Mouse (Mus musculus) lung, postnatal 0 days (tissue): Measurements from ENCODE around the gene Pip5k1b.

Experiments used
- CTCF ChIP-seq: IDR thresholded peaks from 2 replicates; pipeline ENCODE4 v1.5.1; 2016; ENCODE audit warnings: antibody characterized with exemption, mild to moderate bottlenecking
- EP300 ChIP-seq: IDR thresholded peaks from 2 replicates; pipeline ENCODE4 v1.6.1; 2016; ENCODE audit warnings: antibody characterized with exemption, mild to moderate bottlenecking, control low read depth

DNA sequence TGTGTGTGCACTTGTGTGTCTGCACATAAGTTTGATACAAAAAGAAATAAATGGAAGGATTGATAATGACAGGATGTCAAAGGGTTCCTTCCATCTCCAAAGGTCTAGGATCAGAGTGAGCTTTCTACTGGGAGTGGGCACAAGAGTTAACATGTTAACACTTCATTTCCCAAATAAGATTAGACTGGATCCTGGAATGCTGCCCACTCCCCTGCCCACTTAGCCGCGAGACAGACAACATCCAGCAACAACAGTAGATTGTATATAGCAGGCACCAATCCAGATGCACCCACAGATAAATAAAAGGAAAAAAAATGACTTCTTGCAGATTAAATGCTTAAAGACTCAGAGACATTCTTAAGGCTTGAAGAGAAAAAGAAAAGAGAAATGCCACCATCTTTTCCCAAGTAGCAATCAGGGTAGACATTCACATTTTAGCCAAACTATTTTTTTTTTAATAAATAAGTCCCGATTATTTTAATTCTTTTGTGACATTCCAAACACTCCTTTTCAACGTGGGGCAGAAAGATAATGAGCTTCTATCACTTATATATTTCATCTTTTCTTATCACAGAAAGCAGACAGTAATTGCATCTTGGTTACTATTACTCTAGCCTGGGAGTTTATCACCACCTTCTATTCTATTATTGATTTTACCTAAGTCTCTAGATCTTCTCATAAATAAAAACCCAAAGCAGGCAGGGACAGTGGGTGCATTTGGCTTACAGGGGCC lies 219.9 kb downstream of the Pip5k1b start:
- TF ChIP-seq CTCF (no peak), EP300 (no peak)
